In genomic region chr13:111771232-111771631, GRCm38 (mm10) we compare ENCODE assay signal across 7 mouse cellular contexts. TPM values are rescaled to one million over a fixed set of nuclear protein-coding genes. Genes with fewer than 3 reads are reported as not detected.
DNase-seq lines count a peak whose midpoint lies in the region; ATAC-seq and TF ChIP-seq lines count a peak whose summit lies in the region.

No protein-coding gene starts in this region.

- ATAC-seq in CD4-positive, CD25-positive, alpha-beta regulatory T cell, adult 4 months: peak; percentile 73
- peak; percentile 66; the same call in 1 of the 2 replicates for ATAC-seq in lung, embryonic 16.5 days (ENCODE audit: low read depth)

- no peak overlapping the region for H3K4me3 ChIP-seq in MEL (ENCODE audit: control insufficient read depth in 1 of 2, insufficient read depth in 1 of 2, low read depth in 2 of 2, low read length in 2 of 2)
- H3K4me3 ChIP-seq in lung, embryonic 16.5 days (ENCODE audit: low read length): no peak overlapping the region

- no peak for TF ChIP-seq POLR2A in MEL (IDR thresholded peaks at IDR 0.05; ENCODE audit: control insufficient read depth in 1 of 2, insufficient read depth in 1 of 2, low read depth in 1 of 2, low read length in 2 of 2, poor library complexity in 1 of 2)

- no peak overlapping the region for H3K9ac ChIP-seq in MEL (ENCODE audit: control insufficient read depth, low read depth, low read length, poor library complexity, severe bottlenecking)
- no peak overlapping the region for H3K9ac ChIP-seq in lung, embryonic 16.5 days (ENCODE audit: low read length)

- no peaks in the 10 kb centered on the region for H3K4me1 ChIP-seq in MEL (ENCODE audit: control insufficient read depth in 1 of 2, insufficient read depth in 2 of 2, low read length in 2 of 2)
- H3K4me1 ChIP-seq in lung, embryonic 16.5 days (replicated peaks; ENCODE audit: control insufficient read depth, insufficient read depth, low read length): no peaks in the 10 kb centered on the region

- no peaks in the 10 kb centered on the region; a peak in 1 of 4 replicates for H3K36me3 ChIP-seq in MEL (ENCODE audit: control insufficient read depth in 1 of 2, insufficient read depth in 2 of 2, low read length in 2 of 2)
- H3K36me3 ChIP-seq in lung, embryonic 16.5 days (ENCODE audit: control insufficient read depth, insufficient read depth, low read length): peaks cover 33% of the 10 kb centered on the region

- TF ChIP-seq EP300 in MEL (IDR thresholded peaks at IDR 0.05; ENCODE audit: low read depth in 1 of 2, low read length in 2 of 2): no peak

- H3K79me2 ChIP-seq in MEL (ENCODE audit: control insufficient read depth, insufficient read depth, low read length, poor library complexity): no peaks in the 10 kb centered on the region

- 48% methylated on average over 7 of the region's 7 CpGs for WGBS in lung, embryonic 16.5 days

- peak; percentile 31 for TF ChIP-seq RAD21 in MEL (IDR thresholded peaks at IDR 0.05; ENCODE audit: low read depth, low read length)

- TF ChIP-seq CTCF in MEL (IDR thresholded peaks at IDR 0.05 in 2 of 3, conservative IDR thresholded peaks at IDR 0.05 in 1 of 3; ENCODE audit: control insufficient read depth in 1 of 3, insufficient read depth in 1 of 3, low read depth in 2 of 3, low read length in 3 of 3, poor library complexity in 1 of 3, severe bottlenecking in 1 of 3): peak; percentile 8 to 74 (median 58); a peak in 4 of 6 replicates

- peak; percentile 59 for DNase-seq in MEL (ENCODE audit: low read depth, low spot score)
- peak; percentile 62 for DNase-seq in cerebellum, adult 9-11 months
- DNase-seq in frontal cortex, postnatal 14 days (ENCODE audit: low spot score in 2 of 2): peak; percentile 37 to 59
- peak; percentile 70 for DNase-seq in kidney, postnatal 14 days
- peak; percentile 43 for DNase-seq in retina, postnatal 7 days (ENCODE audit: low read depth, low spot score)

- no peak overlapping the region for H3K27ac ChIP-seq in MEL (ENCODE audit: control insufficient read depth, low read depth, low read length)
- no peak overlapping the region for H3K27ac ChIP-seq in lung, embryonic 16.5 days (ENCODE audit: low read length)

- H3K9me3 ChIP-seq in MEL (replicated peaks; ENCODE audit: insufficient read depth, low read length): no peaks in the 10 kb centered on the region
- no peaks in the 10 kb centered on the region for H3K9me3 ChIP-seq in lung, embryonic 16.5 days (ENCODE audit: control insufficient read depth, low read length)

- no peaks in the 10 kb centered on the region for H3K27me3 ChIP-seq in MEL (ENCODE audit: control insufficient read depth in 1 of 2, insufficient read depth in 2 of 2, low read length in 2 of 2)
- H3K27me3 ChIP-seq in lung, embryonic 16.5 days (ENCODE audit: control insufficient read depth, insufficient read depth, low read depth, low read length): no peaks in the 10 kb centered on the region

- no peak overlapping the region for H3K4me2 ChIP-seq in lung, embryonic 16.5 days (ENCODE audit: low read depth, low read length)

TF ChIP-seq in MEL, 35 proteins besides CTCF, POLR2A, EP300 and RAD21:
- TF ChIP-seq MAZ (IDR thresholded peaks at IDR 0.05; ENCODE audit: low read depth, low read length): no peak
- peak; percentile 73 for TF ChIP-seq SMC3 (IDR thresholded peaks at IDR 0.05; ENCODE audit: low read depth, low read length)

RNA-seq across cellular contexts. Expression of gene Map3k1, which starts 37.6 kb away (rescaled TPM):
- polyA plus RNA-seq in CD4-positive, CD25-positive, alpha-beta regulatory T cell, adult 4 months (2017; shearing (Covaris generic)): 100 to 1,000 TPM; 117 to 125 TPM
- 4.3 and 7.3 TPM in 2 replicates for total RNA-seq in MEL (2012; rRNA removed)
- polyA plus RNA-seq in MEL (2012; ENCODE audit: insufficient read depth in 1 of 2, insufficient read length in 2 of 2, low read depth in 1 of 2, low replicate concordance in 2 of 2, missing spikeins in 1 of 2): 10 to 100 TPM in 1 of 2 experiments, 1 to 10 TPM in 1; 4.4 to 20.7 TPM
- polyA plus RNA-seq in lung, embryonic 16.5 days (2015; fragmentation: Nextera tagmentation; extraction: Ambion mirVana): 25.8 and 28.3 TPM in 2 replicates
